Mouse (Mus musculus) brain, embryonic 14.5 days (tissue): Measurements from ENCODE around the gene Stk35.

ENCODE experiments used
- CTCF ChIP-seq: fragments of 200-500 bp; IDR thresholded peaks from 2 replicates; pipeline ENCODE4 v1.5.1; 2012; ENCODE audit warnings: inconsistent platforms, mild to moderate bottlenecking, moderate library complexity, borderline replicate concordance; ENCODE audit not compliant: insufficient read depth, insufficient read length; ENCODE audit errors: extremely low read depth
- POLR2A ChIP-seq: fragments of 200-500 bp; IDR thresholded peaks from 2 replicates; pipeline ENCODE4 v1.6.1; 2012; ENCODE audit warnings: mild to moderate bottlenecking, inconsistent platforms, borderline replicate concordance; ENCODE audit not compliant: poor library complexity, insufficient read depth, insufficient read length, severe bottlenecking; ENCODE audit errors: extremely low read depth

- TF ChIP-seq POLR2A, result no peak
- no peak for TF ChIP-seq CTCF
Measured at GRCm38 (mm10) chr2:129796501-129796900, 3.8 kb upstream of the Stk35 start.
